Mouse (Mus musculus) liver, embryonic 14.5 days (tissue): ENCODE data around the gene Leprot. TPM values are rescaled to one million over a fixed set of nuclear protein-coding genes. Genes with fewer than 3 reads are reported as not detected.

Experiments used
- ATAC-seq: fragments of 200-750 bp; cut with Nextera tagmentation; 2 replicates; pipeline ENCODE4 v1.8.0; 2017; ENCODE audit warnings: moderate number of reproducible peaks, mild to moderate bottlenecking, moderate library complexity; ENCODE audit not compliant: insufficient read depth
- DNase-seq, 3 experiments: peaks; one replicate each; pipeline ENCODE4 v3.0.0-alpha.2; 2012 to 2013; ENCODE audit warnings: low read depth in 3 of 3, low spot score in 3 of 3
- H3K27ac ChIP-seq: fragments of 300-500 bp; sonication (generic); 2 replicates; pipeline ENCODE4 v1.5.1; 2014; ENCODE audit warnings: moderate library complexity, mild to moderate bottlenecking, control low read depth, inconsistent platforms
- H3K27me3 ChIP-seq: fragments of 300-500 bp; sonication (generic); 2 replicates; pipeline ENCODE4 v1.6.1; 2014; ENCODE audit warnings: mild to moderate bottlenecking, low read length, moderate library complexity; ENCODE audit not compliant: control insufficient read depth, insufficient read depth
- H3K36me3 ChIP-seq: fragments of 300-500 bp; sonication (generic); replicated peaks from 2 replicates; pipeline ENCODE4 v1.6.1; 2014; ENCODE audit warnings: low read depth; ENCODE audit not compliant: control insufficient read depth, insufficient read depth
- H3K4me1 ChIP-seq, 2 experiments: fragments of 200-500 bp in 1 of 2; fragments of 300-500 bp in 1 of 2; sonication (generic) in 1 of 2; replicated peaks; 2 replicates each; pipeline ENCODE4 v1.6.1; 2012 to 2014; ENCODE audit warnings: antibody characterized with exemption in 1 of 2, inconsistent platforms in 1 of 2, low read length in 1 of 2; ENCODE audit not compliant: control insufficient read depth in 2 of 2, insufficient read depth in 2 of 2
- H3K4me2 ChIP-seq: fragments of 300-500 bp; sonication (generic); 2 replicates; pipeline ENCODE4 v1.6.1; 2014; ENCODE audit warnings: low read depth, mild to moderate bottlenecking, control low read depth, moderate library complexity
- H3K4me3 ChIP-seq, 2 experiments: fragments of 200-500 bp in 1 of 2; fragments of 300-500 bp in 1 of 2; sonication (generic) in 1 of 2; 2 replicates each; pipeline ENCODE4 v1.5.1; 2012 to 2014; ENCODE audit warnings: low read depth in 2 of 2, low read length in 2 of 2, mild to moderate bottlenecking in 2 of 2, control low read depth in 1 of 2, inconsistent platforms in 1 of 2, moderate library complexity in 1 of 2; ENCODE audit not compliant: insufficient read depth in 1 of 2
- H3K9ac ChIP-seq: fragments of 300-500 bp; sonication (generic); replicated peaks from 2 replicates; pipeline ENCODE4 v1.6.1; 2014; ENCODE audit warnings: mild to moderate bottlenecking, control low read depth, moderate library complexity
- H3K9me3 ChIP-seq: fragments of 300-500 bp; sonication (generic); 2 replicates; pipeline ENCODE4 v1.6.1; 2016; ENCODE audit warnings: low read length, mixed read lengths; ENCODE audit not compliant: control insufficient read depth
- CTCF ChIP-seq: IDR thresholded peaks from 2 replicates; pipeline ENCODE4 v1.5.1; 2016; ENCODE audit warnings: antibody characterized with exemption, low read depth, control low read depth
- EP300 ChIP-seq: IDR thresholded peaks from 2 replicates; pipeline ENCODE4 v1.6.1; 2016; ENCODE audit warnings: antibody characterized with exemption, low read depth
- WGBS: fragments of 180-500 bp; shearing (Covaris S2); extraction: QIAGEN DNeasy Blood & Tissue Kit; methylation state at CpG from one replicate; pipeline ENCODE4 v1.1.7; 2014; ENCODE audit not compliant: insufficient replicate concordance; 5-methylcytosine and 5-hydroxymethylcytosine counted together
- polyA plus RNA-seq, 2 experiments: library from polyadenylated mRNA; depleted of rRNA in 1 of 2; stranded (reverse) in 1 of 2; unstranded in 1 of 2; fragments of >200 nt; fragmentation: Nextera tagmentation in 1 of 2; extraction: Ambion mirVana in 1 of 2; gene quantifications; 2 replicates each; pipeline versions ENCODE4 v1.2.1 to v1.2.3; 2012 to 2014

The Leprot gene
- polyA plus RNA-seq, 2 experiments = 43.7 to 51.1 TPM

DNA sequence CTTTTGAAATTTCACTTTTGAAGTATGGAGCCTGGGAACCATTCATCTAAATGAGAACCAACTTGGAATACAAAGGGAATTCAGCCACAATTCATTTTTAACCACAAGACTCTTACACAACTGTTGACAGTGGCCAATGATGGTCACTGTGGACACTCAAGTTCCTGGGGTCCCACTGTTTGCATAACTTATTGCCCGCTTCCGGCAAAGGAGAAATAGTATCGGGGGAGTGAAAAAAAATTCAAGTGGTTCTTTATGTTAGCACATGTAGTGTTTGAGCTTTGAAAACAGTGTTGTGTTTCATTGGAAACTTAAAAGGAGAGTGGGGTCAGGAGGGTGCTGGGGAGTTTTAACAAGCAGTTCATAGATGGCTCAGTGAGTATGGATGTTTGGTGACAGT is 60.4 kb downstream of the Leprot start:
- Histone ChIP-seq H3K4me2 (no peak overlapping the region), H3K4me3 (no peak overlapping the region), H3K27me3 (no peaks in the 10 kb centered on the region), H3K9me3 (no peaks in the 10 kb centered on the region), H3K4me1 (no peaks in the 10 kb centered on the region), H3K9ac (no peak overlapping the region), H3K27ac (no peak overlapping the region), H3K36me3 (no peaks in the 10 kb centered on the region)
- no peak for ATAC-seq
- DNase-seq = no peak
- 58% methylated on average over 3 of the region's 3 CpGs for WGBS
- TF ChIP-seq CTCF = no peak
- TF ChIP-seq EP300 = no peak

Other genes with a start within 250 kb of the Leprot start
- 6.4 and 6.5 TPM in 2 replicates for gene Ak4, start 228.4 kb upstream of the Leprot start, polyA plus RNA-seq (2012; rRNA removed)
- 3.5 and 4.5 TPM in 2 replicates for gene Ak4, start 228.4 kb upstream of the Leprot start, polyA plus RNA-seq (2014; fragmentation: Nextera tagmentation; extraction: Ambion mirVana)
- 0.15 and 0.16 TPM in 2 replicates for gene Dnajc6, start 151.1 kb upstream of the Leprot start, polyA plus RNA-seq (2012; rRNA removed)
- gene Dnajc6, start 151.1 kb upstream of the Leprot start, polyA plus RNA-seq (2014; fragmentation: Nextera tagmentation; extraction: Ambion mirVana) = 0.08 and 0.16 TPM in 2 replicates
- 0.22 and 0.31 TPM in 2 replicates for gene Lepr, start 69.7 kb downstream of the Leprot start, polyA plus RNA-seq (2012; rRNA removed)
- 0.57 and 0.97 TPM in 2 replicates for gene Lepr, start 69.7 kb downstream of the Leprot start, polyA plus RNA-seq (2014; fragmentation: Nextera tagmentation; extraction: Ambion mirVana)
- gene B020004J07Rik, start 196.3 kb downstream of the Leprot start, polyA plus RNA-seq (2012; rRNA removed) = not detected in 2 replicates
- gene B020004J07Rik, start 196.3 kb downstream of the Leprot start, polyA plus RNA-seq (2014; fragmentation: Nextera tagmentation; extraction: Ambion mirVana) = not detected in 2 replicates
- not detected in 2 replicates for gene C130073F10Rik, start 246.1 kb downstream of the Leprot start, polyA plus RNA-seq (2012; rRNA removed)
- gene C130073F10Rik, start 246.1 kb downstream of the Leprot start, polyA plus RNA-seq (2014; fragmentation: Nextera tagmentation; extraction: Ambion mirVana) = not detected in 2 replicates